Mouse (Mus musculus) neutrophil, adult 83 days (primary cell): ENCODE results near the gene Nkapd1. TPM values are rescaled to one million over a fixed set of nuclear protein-coding genes. Genes with fewer than 3 reads are reported as not detected.

Source experiments
- total RNA-seq, 2 experiments: library from RNA; stranded (reverse); gene quantifications; one replicate each; pipeline ENCODE4 v1.2.4; 2023

The Nkapd1 gene
- total RNA-seq, result 10 to 100 TPM; 10.8 to 12.4 TPM

DNA sequence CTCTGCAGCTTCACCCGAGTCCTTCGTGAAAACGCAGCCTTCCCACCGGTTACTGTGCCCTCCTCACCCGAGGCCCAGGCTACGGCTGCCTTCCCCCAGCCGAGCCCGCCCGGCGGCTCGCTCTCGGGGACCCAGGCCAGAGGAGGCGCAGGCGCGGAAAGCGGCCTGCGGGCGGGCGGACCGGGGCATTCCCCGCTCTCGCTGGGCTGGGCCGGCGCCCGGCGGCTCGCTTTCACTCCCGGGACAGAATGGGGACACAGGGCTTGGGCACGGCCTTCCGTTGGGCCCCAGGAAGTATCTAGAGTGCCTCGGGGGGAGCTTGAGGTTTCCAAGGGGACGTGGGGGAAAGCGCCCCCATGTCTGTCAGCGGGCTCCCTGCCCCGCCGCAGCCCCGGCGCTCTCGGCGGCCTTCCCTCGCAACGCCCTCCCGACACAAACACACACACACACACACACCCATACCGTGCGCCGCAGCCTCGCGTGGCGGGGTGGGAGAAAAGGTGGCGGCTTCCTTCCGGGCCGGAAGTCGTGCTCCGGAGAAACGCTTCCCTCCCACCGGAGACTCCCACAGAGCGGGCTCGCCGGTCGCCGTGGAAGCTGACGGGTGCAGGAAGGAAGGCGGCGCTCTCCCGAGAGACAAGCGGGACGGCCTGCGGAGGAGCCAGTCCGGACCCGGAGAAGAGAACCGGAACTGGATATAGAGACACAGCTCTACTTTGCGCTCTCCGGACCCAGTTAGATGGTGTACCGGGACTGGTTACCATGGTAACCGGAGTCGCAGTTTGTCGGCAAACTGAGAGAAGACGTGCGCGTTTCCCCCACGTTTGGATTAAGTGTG is at the start of gene Nkapd1, which contains the start of gene Pih1d2:
Gene Nkapd1 (minus strand): TSS at position 699 of the 838 bp plus-strand sequence.
Gene Pih1d2 (plus strand): TSS at position 556 of the 838 bp plus-strand sequence.

DNA sequence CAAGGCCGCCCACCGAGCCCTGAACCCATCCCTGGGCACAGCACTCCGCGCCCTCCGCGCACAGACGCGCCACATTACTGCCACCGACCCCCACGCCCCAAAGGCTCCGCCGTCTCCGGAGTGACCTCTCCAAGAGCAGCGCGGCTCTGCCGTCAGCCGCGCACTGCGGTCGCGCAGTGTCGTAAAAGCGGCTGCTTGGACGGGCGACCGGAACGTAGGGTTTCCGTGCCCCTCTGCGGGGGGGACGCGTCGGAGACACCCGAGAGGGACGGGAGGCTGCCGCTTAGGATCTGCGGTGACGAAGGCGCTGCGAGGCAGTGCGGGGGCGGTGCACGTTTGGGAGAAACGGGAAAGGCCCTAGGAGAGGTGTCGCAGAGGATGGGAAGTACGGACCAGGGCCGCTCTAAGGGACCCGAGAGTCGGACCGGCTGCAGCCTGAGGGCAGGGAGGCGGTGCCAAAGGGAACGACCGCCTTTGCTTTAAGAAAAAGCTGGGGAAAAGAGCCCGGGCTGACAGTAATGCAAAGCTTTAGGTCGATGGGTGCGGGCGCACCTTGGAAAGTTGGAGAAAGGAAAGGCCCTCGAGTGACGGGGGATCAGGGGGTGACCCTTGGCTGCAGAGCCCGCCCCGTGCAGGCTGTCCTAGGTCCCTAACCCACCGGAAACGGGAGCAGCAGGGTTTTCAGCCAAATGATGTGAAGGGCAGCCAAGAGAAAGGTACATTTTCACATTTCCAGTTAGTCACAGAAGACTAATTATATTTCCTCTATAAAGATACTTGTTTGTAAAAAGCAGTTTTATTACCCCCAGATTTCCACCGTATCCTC is 42.3 kb upstream of the Nkapd1 start, which contains the start of gene Dlat:
Gene Dlat (minus strand): TSS at position 389 of the 826 bp plus-strand sequence.

DNA sequence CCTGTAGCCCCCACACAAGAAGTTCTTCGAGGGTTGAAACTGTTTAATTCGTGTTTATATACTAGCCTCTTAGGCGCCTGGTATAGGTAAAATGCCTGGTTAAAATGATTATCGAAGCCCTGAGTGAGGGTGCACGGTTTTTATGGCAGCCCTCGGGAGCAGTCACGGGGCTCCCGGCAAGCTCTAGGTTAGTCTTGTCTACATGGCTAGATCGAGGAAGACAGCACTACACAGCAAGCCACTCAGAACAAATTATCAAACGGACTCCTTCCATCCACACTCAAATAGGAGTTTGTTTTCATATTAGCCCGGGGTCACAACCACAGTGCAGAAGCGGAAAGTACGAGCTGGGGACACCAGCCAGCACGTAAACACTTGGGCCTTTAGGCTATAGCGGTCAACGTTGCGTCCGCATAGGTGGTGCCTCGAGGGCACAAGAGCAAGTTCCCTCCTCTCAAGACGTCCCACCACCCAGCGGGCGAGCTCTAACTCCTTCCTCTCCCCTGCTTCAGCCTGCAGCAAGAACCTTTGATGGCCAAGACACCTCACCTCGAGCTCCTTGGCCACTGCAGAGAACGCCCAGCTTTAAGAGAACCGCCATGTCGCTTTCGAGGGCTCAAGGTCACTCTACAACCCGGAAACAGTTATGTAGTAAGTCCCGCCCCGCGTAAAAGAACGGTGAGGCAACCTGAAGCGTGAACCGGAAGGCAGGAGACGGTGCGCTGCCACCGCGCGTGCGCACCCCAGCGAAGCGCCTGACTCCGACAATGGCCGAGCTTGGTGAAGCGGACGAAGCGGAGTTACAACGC is 13.9 kb downstream of the Nkapd1 start, which contains the start of the genes Sdhd and Timm8b:
Gene Sdhd (minus strand): TSS at position 624 of the 809 bp plus-strand sequence.
Gene Timm8b (plus strand): TSS at position 722 of the 809 bp plus-strand sequence.

DNA sequence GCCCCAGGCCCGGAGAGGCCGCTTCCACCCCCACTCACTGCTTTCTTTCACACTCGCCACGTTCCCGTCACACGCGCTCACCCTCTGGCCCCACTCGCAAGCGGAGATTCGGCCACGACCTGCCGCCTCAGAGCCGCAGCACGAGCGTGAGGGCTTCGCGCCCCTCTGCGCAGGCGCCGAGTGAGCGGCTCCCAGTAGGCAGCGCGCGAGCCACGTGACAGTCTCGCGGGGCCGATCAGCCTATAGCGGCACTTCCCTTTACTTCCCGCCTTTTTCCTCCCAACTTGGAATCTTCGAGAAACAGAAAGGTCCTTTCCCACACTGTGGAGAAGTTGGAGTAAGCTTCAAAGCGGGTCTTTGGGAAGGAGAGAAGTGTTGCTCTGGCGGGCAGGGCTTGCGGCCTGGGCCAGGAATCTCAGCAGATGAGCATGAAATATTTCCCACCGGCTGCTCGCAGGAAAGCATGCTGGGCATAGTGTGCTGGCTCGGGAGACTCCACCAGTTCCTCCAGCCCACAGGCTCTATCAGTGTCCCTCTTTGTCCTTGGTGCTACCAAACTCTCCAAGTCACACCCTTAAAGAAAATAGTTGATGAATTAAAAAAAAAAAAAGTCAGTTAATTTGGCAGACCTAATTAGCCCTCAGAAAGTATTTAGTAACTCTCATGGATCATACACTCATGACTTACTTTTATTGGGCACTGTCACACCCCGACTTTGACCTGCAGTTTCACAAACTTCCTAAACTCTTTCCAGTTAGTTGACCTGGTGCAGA is 55.9 kb downstream of the Nkapd1 start, which contains the start of gene Tex12:
Gene Tex12 (minus strand): TSS at position 181 of the 773 bp plus-strand sequence.

Other genes starting within 250 kb of the Nkapd1 start
- gene Plet1, start 122.9 kb downstream of the Nkapd1 start, total RNA-seq, result not detected
- 10 to 100 TPM; 44.5 to 47.3 TPM for gene Pts, start 88.7 kb downstream of the Nkapd1 start, total RNA-seq
- gene Il18, start 62.6 kb downstream of the Nkapd1 start, total RNA-seq, result 1 to 10 TPM; 4.3 to 5.3 TPM
- 1 to 10 TPM in 1 of 2 experiments, under 1 TPM in 1; 0.99 to 1.1 TPM for gene Bco2, start 62.3 kb downstream of the Nkapd1 start, total RNA-seq
- gene Tex12, start 56.1 kb downstream of the Nkapd1 start, total RNA-seq, result under 1 TPM in 1 of 2 experiments, not detected in 1; 0.39 TPM
- gene Sdhd, start 13.7 kb downstream of the Nkapd1 start, total RNA-seq, result 10 to 100 TPM; 76.6 to 86.2 TPM
- 10 to 100 TPM; 48.7 to 53.5 TPM for gene Timm8b, start 13.6 kb downstream of the Nkapd1 start, total RNA-seq
- gene Pih1d2, start 143 bp downstream of the Nkapd1 start, total RNA-seq, result under 1 TPM; 0.42 to 0.90 TPM
- gene Dlat, start 42.3 kb upstream of the Nkapd1 start, total RNA-seq, result 10 to 100 TPM; 18.8 to 21.4 TPM
- gene Dixdc1, start 122.1 kb upstream of the Nkapd1 start, total RNA-seq, result under 1 TPM in 1 of 2 experiments, not detected in 1; 0.11 TPM
- not detected for gene 2310030G06Rik, start 129.1 kb upstream of the Nkapd1 start, total RNA-seq
- 1 to 10 TPM; 2.3 to 2.7 TPM for gene Cryab, start 133.9 kb upstream of the Nkapd1 start, total RNA-seq
- gene Hspb2, start 134.9 kb upstream of the Nkapd1 start, total RNA-seq, result not detected
- 1 to 10 TPM; 4.6 to 6.4 TPM for gene Fdxacb1, start 150.8 kb upstream of the Nkapd1 start, total RNA-seq
- 10 to 100 TPM; 11.2 to 13.2 TPM for gene Alg9, start 157.6 kb upstream of the Nkapd1 start, total RNA-seq
- gene 1110032A03Rik, start 158.1 kb upstream of the Nkapd1 start, total RNA-seq, result 10 to 100 TPM; 11.1 to 17.2 TPM
- 10 to 100 TPM; 24.7 to 25.1 TPM for gene Ppp2r1b, start 227.8 kb upstream of the Nkapd1 start, total RNA-seq